Mouse (Mus musculus): ENCODE results near the gene Atp8b3. TPM values are rescaled to one million over a fixed set of nuclear protein-coding genes. Genes with fewer than 3 reads are reported as not detected.

The Atp8b3 gene
- polyA plus RNA-seq, 1 experiment from 2014 or later, result 1.1 TPM

DNA sequence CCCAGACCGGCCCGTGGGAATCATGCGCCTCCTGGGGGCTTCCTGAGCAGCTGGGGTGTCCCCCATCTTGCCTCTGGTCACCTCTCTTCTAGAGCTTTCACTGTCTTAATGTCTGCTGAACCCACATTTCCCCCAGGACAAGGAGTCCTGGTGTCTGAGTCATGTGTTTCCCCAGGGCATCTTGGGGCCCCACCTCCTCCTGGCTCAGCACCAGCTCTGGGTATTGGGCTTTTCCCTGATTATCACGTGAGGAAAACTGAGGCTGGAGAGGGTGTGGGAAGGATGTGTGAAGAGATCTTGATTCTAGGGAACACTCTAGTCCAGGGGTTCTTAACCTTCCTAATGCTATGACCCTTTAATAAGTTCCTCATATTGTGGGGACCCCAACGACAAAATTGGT, 744 bp downstream of the Atp8b3 start:
- Histone ChIP-seq H3K4me2 (replicated peaks) (no peak overlapping the region), H3K27me3 (ENCODE audit: control insufficient read depth, insufficient read depth, low read length) (peaks cover 41% of the 10 kb centered on the region), H3K36me3 (replicated peaks; ENCODE audit: control insufficient read depth, insufficient read depth) (peaks cover 24% of the 10 kb centered on the region), H3K9me3 (ENCODE audit: control insufficient read depth, low read length) (no peaks in the 10 kb centered on the region), H3K9ac (no peak overlapping the region), H3K4me3 (replicated peaks; ENCODE audit: low read length) (no peak overlapping the region), H3K4me1 (replicated peaks; ENCODE audit: control insufficient read depth, insufficient read depth, low read length) (no peaks in the 10 kb centered on the region; the same call in 1 of the 2 replicates), H3K27ac (no peak overlapping the region)
- ATAC-seq (ENCODE audit: low FRiP score) (no peak), DNase-seq (ENCODE audit: low spot score) (no peak)
- 58% methylated on average over 5 of the region's 5 CpGs for WGBS

DNA sequence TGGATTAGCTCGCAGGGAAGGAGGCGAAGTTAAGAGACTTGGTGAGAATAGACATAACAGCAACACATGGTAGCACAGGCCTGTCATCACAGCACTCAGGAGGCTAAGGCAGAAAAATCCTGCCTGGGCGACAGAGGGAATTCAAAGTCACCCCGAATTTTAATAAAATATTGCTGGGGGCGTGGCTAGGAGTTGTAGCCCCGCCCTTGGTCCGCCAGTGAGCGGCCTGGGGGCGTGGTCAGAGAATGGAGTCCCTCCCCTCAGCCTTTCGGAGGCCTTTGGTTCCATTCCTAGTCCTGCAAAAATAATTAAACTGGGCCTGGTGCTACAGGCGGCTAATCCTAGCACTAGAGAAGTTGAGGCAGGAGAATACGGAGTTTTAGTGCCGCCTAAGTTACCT, 3.2 kb downstream of the Atp8b3 start:
- no peak for ATAC-seq (ENCODE audit: low FRiP score)

DNA sequence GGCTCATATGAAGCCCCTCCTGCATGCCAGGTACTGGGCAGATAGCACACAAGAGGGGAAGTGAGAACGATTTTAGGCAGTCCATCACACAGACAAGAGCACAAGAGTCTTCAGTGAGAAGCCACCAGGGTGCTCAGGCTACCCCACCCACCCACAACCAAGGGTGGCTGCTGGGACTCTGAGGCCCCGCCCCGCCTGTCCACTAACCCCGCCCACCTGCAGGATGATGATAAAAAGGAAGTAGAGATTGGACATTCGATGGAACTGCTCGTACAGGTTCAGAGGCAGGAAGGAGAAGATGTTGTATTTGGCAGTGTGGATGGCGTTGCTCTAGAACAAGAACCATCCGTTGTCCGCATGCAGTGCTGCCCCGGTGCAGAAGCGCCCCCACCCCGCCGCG, 3.9 kb downstream of the Atp8b3 start:
- H3K4me3 ChIP-seq (replicated peaks; ENCODE audit: low read length), result no peak overlapping the region
- H3K4me1 ChIP-seq (replicated peaks; ENCODE audit: control insufficient read depth, insufficient read depth, low read length), result no peaks in the 10 kb centered on the region; the same call in 1 of the 2 replicates
- H3K4me2 ChIP-seq (replicated peaks), result no peak overlapping the region; the same call in 1 of the 2 replicates
- peaks cover 41% of the 10 kb centered on the region for H3K27me3 ChIP-seq (ENCODE audit: control insufficient read depth, insufficient read depth, low read length)
- no peak overlapping the region for H3K9ac ChIP-seq
- DNase-seq (ENCODE audit: low spot score) (no peak), ATAC-seq (ENCODE audit: low FRiP score) (no peak)
- no peaks in the 10 kb centered on the region for H3K36me3 ChIP-seq (replicated peaks; ENCODE audit: control insufficient read depth, insufficient read depth)
- H3K9me3 ChIP-seq (ENCODE audit: control insufficient read depth, low read length), result no peaks in the 10 kb centered on the region
- WGBS, result 13% methylated on average over 14 of the region's 14 CpGs
- H3K27ac ChIP-seq, result no peak overlapping the region

More for the DNA sequence above, 3.2 kb downstream of the Atp8b3 start:
- no peaks in the 10 kb centered on the region for H3K36me3 ChIP-seq (replicated peaks; ENCODE audit: control insufficient read depth, insufficient read depth)
- DNase-seq (ENCODE audit: low spot score), result no peak
- no peaks in the 10 kb centered on the region; the same call in 1 of the 2 replicates for H3K4me1 ChIP-seq (replicated peaks; ENCODE audit: control insufficient read depth, insufficient read depth, low read length)
- H3K4me3 ChIP-seq (replicated peaks; ENCODE audit: low read length), result no peak overlapping the region
- H3K4me2 ChIP-seq (replicated peaks), result no peak overlapping the region
- H3K27ac ChIP-seq, result no peak overlapping the region
- WGBS, result 13% methylated on average over 13 of the region's 13 CpGs
- H3K9me3 ChIP-seq (ENCODE audit: control insufficient read depth, low read length), result no peaks in the 10 kb centered on the region
- peaks cover 41% of the 10 kb centered on the region for H3K27me3 ChIP-seq (ENCODE audit: control insufficient read depth, insufficient read depth, low read length)
- no peak overlapping the region for H3K9ac ChIP-seq

DNA sequence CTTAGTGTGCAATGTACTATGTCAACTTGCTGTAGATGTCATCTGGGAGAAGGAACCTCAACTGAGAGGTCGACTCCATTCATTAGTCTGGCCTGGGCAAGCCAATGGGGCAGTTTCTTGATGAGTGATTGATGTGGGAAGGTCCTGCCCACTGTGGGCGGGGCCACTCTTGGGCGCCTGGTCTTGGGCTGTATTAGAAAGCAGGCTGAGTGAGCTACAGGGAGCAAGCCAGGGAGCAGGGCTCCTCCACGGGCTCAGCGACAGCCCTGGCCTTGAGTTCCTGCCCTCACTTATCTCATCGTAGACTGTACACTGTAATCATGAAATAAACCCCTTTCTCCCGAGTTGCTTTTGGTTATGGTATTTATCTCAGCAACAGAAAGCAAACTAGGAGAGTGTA, 5.2 kb downstream of the Atp8b3 start:
- no peak for DNase-seq (ENCODE audit: low spot score)
- no peak overlapping the region for H3K9ac ChIP-seq
- no peak overlapping the region for H3K27ac ChIP-seq
- H3K4me2 ChIP-seq (replicated peaks), result no peak overlapping the region
- ATAC-seq (ENCODE audit: low FRiP score), result 0 out of 2 replicates have a peak, but pooled peaks have one; percentile 28
- peaks cover 31% of the 10 kb centered on the region for H3K27me3 ChIP-seq (ENCODE audit: control insufficient read depth, insufficient read depth, low read length)
- H3K9me3 ChIP-seq (ENCODE audit: control insufficient read depth, low read length), result no peaks in the 10 kb centered on the region
- no peaks in the 10 kb centered on the region; the same call in 1 of the 2 replicates for H3K4me1 ChIP-seq (replicated peaks; ENCODE audit: control insufficient read depth, insufficient read depth, low read length)
- H3K36me3 ChIP-seq (replicated peaks; ENCODE audit: control insufficient read depth, insufficient read depth), result no peaks in the 10 kb centered on the region
- WGBS, result 19% methylated on average over 7 of the region's 7 CpGs
- no peak overlapping the region for H3K4me3 ChIP-seq (replicated peaks; ENCODE audit: low read length)

DNA sequence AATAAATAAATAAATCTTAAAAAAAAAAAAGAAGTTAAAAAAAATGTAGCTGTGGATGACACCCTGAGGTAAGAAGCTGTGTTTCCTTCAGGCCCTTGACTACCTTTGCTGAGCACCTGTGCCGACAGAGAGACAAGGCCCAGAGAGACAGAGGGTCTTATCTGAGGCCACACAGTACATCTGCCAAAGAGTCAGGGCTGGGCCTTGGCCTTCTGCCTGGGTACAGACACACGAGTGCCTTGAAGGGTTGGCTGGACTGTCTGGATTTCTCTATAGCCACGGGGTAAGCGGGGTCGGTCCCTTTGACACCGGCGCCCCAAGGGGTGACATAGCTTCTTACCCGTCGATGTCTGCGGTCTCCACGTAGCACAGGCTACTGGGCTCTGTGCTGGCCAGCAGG, 6.1 kb downstream of the Atp8b3 start:
- Histone ChIP-seq H3K27me3 (ENCODE audit: control insufficient read depth, insufficient read depth, low read length) (peaks cover 23% of the 10 kb centered on the region), H3K4me1 (replicated peaks; ENCODE audit: control insufficient read depth, insufficient read depth, low read length) (no peaks in the 10 kb centered on the region), H3K36me3 (replicated peaks; ENCODE audit: control insufficient read depth, insufficient read depth) (no peaks in the 10 kb centered on the region), H3K4me2 (replicated peaks) (no peak overlapping the region), H3K9ac (no peak overlapping the region), H3K9me3 (ENCODE audit: control insufficient read depth, low read length) (no peaks in the 10 kb centered on the region), H3K4me3 (replicated peaks; ENCODE audit: low read length) (no peak overlapping the region), H3K27ac (no peak overlapping the region)
- no peak for ATAC-seq (ENCODE audit: low FRiP score)
- WGBS, result 86% methylated on average over 11 of the region's 11 CpGs
- DNase-seq (ENCODE audit: low spot score), result no peak

DNA sequence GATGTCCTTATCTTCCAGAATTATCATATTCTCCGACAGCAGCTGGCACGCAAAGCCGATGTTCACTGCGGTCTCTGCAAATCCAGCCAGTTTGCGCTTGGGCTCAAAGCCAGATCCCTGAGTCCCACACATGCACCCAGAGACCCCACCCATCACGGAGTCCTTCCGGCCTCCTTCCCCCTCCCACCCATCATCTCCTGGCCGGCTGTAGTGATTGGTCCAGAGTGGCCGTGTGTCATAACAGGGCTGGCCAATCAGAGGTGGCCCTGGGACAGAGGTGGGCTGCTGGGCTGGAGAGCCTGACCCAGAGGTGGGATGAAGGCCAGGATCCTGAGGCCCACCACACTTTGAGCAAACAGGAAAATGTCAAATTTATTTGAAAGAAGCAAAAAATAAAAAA, 12.8 kb downstream of the Atp8b3 start:
- H3K4me1 ChIP-seq (replicated peaks; ENCODE audit: control insufficient read depth, insufficient read depth, low read length), result 0 out of 2 replicates have a peak, but pooled peaks cover 4% of the 10 kb centered on the region
- DNase-seq (ENCODE audit: low spot score) (peak; percentile 44), ATAC-seq (ENCODE audit: low FRiP score) (peak; percentile 88)
- no peaks in the 10 kb centered on the region for H3K27me3 ChIP-seq (ENCODE audit: control insufficient read depth, insufficient read depth, low read length)
- H3K27ac ChIP-seq, result no peak overlapping the region
- H3K4me3 ChIP-seq (replicated peaks; ENCODE audit: low read length), result peak overlapping the region; percentile 23
- no peaks in the 10 kb centered on the region for H3K9me3 ChIP-seq (ENCODE audit: control insufficient read depth, low read length)
- no peaks in the 10 kb centered on the region for H3K36me3 ChIP-seq (replicated peaks; ENCODE audit: control insufficient read depth, insufficient read depth)
- no peak overlapping the region; the same call in 1 of the 2 replicates for H3K9ac ChIP-seq
- WGBS, result 29% methylated on average over 9 of the region's 9 CpGs
- peak overlapping the region; percentile 47 for H3K4me2 ChIP-seq (replicated peaks)

DNA sequence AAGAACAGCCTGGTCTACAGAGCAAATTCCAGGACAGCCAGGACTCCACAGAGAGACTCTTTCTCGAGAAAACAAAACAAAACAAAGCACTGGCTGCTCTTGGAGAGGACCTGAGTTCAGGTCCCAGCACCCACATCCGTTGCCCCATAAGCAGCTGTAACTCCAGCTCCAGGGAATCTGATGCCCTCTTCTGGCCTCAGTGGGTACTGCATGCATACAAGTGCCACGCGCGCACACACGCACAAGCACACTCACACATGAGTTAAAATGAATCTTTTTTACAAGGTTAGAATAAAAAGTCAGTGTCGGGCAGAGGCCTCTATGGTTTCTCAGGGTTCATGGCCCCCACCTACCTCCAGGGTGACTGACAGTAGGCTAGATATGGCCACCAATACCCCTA, 15.6 kb downstream of the Atp8b3 start:
- Histone ChIP-seq H3K4me2 (replicated peaks) (no peak overlapping the region), H3K27ac (no peak overlapping the region), H3K4me1 (replicated peaks; ENCODE audit: control insufficient read depth, insufficient read depth, low read length) (0 out of 2 replicates have a peak, but pooled peaks cover 4% of the 10 kb centered on the region), H3K27me3 (ENCODE audit: control insufficient read depth, insufficient read depth, low read length) (no peaks in the 10 kb centered on the region), H3K9me3 (ENCODE audit: control insufficient read depth, low read length) (no peaks in the 10 kb centered on the region), H3K4me3 (replicated peaks; ENCODE audit: low read length) (no peak overlapping the region), H3K9ac (no peak overlapping the region), H3K36me3 (replicated peaks; ENCODE audit: control insufficient read depth, insufficient read depth) (no peaks in the 10 kb centered on the region)
- DNase-seq (ENCODE audit: low spot score) (no peak), ATAC-seq (ENCODE audit: low FRiP score) (no peak)
- WGBS, result 94% methylated on average over 7 of the region's 7 CpGs

- Histone ChIP-seq H3K4me2 (replicated peaks) (no peak overlapping the region), H3K9ac (no peak overlapping the region), H3K9me3 (ENCODE audit: control insufficient read depth, low read length) (no peaks in the 10 kb centered on the region), H3K4me1 (replicated peaks; ENCODE audit: control insufficient read depth, insufficient read depth, low read length) (no peaks in the 10 kb centered on the region), H3K27me3 (ENCODE audit: control insufficient read depth, insufficient read depth, low read length) (no peaks in the 10 kb centered on the region), H3K36me3 (replicated peaks; ENCODE audit: control insufficient read depth, insufficient read depth) (no peaks in the 10 kb centered on the region), H3K27ac (no peak overlapping the region), H3K4me3 (replicated peaks; ENCODE audit: low read length) (no peak overlapping the region)
- no peak for DNase-seq (ENCODE audit: low spot score)
- ATAC-seq (ENCODE audit: low FRiP score), result no peak
- WGBS, result 66% methylated on average over 2 of the region's 2 CpGs
Measured at GRCm38 (mm10) chr10:80519287-80519686, 19.6 kb downstream of the Atp8b3 start.

- Histone ChIP-seq H3K4me1 (replicated peaks; ENCODE audit: control insufficient read depth, insufficient read depth, low read length) (peaks cover 5% of the 10 kb centered on the region; the same call in 1 of the 2 replicates), H3K9ac (peak overlapping the region; percentile 46), H3K36me3 (replicated peaks; ENCODE audit: control insufficient read depth, insufficient read depth) (no peaks in the 10 kb centered on the region), H3K27ac (no peak overlapping the region), H3K4me2 (replicated peaks) (peak overlapping the region; percentile 37), H3K9me3 (ENCODE audit: control insufficient read depth, low read length) (no peaks in the 10 kb centered on the region), H3K27me3 (ENCODE audit: control insufficient read depth, insufficient read depth, low read length) (peaks cover 21% of the 10 kb centered on the region), H3K4me3 (replicated peaks; ENCODE audit: low read length) (0 out of 2 replicates have a peak overlapping the region, but pooled peaks have one; percentile 8)
- ATAC-seq (ENCODE audit: low FRiP score) (no peak), DNase-seq (ENCODE audit: low spot score) (no peak)
- 6% methylated on average over 19 of the region's 19 CpGs for WGBS
Measured at GRCm38 (mm10) chr10:80513739-80514138, 25.2 kb downstream of the Atp8b3 start.

- no peak for DNase-seq (ENCODE audit: low spot score)
- no peaks in the 10 kb centered on the region for H3K9me3 ChIP-seq (ENCODE audit: control insufficient read depth, low read length)
- WGBS, result 49% methylated on average over 10 of the region's 10 CpGs
- no peak overlapping the region for H3K27ac ChIP-seq
- peaks cover 5% of the 10 kb centered on the region; the same call in 1 of the 2 replicates for H3K4me1 ChIP-seq (replicated peaks; ENCODE audit: control insufficient read depth, insufficient read depth, low read length)
- no peak overlapping the region for H3K9ac ChIP-seq
- no peak overlapping the region for H3K4me2 ChIP-seq (replicated peaks)
- H3K4me3 ChIP-seq (replicated peaks; ENCODE audit: low read length), result no peak overlapping the region
- ATAC-seq (ENCODE audit: low FRiP score), result no peak
- H3K27me3 ChIP-seq (ENCODE audit: control insufficient read depth, insufficient read depth, low read length), result peaks cover 39% of the 10 kb centered on the region
- no peaks in the 10 kb centered on the region for H3K36me3 ChIP-seq (replicated peaks; ENCODE audit: control insufficient read depth, insufficient read depth)
Measured at GRCm38 (mm10) chr10:80510273-80510660, 28.7 kb downstream of the Atp8b3 start.
